Mouse (Mus musculus) liver, adult 2 months (tissue): ENCODE measurements around the gene Pald1. TPM values are rescaled to one million over a fixed set of nuclear protein-coding genes. Genes with fewer than 3 reads are reported as not detected.

Experiments used
- DNase-seq: peaks from one replicate; pipeline ENCODE4 v3.0.0-alpha.2; 2011; ENCODE audit warnings: low read depth, low spot score; ENCODE audit errors: extremely low read depth
- H3K27ac ChIP-seq: fragments of 200-500 bp; replicated peaks from 2 replicates; pipeline ENCODE4 v1.5.1; 2012; ENCODE audit warnings: low read depth, mild to moderate bottlenecking, control low read depth, inconsistent platforms, low read length; ENCODE audit not compliant: insufficient read depth
- H3K27me3 ChIP-seq: fragments of 200-500 bp; 2 replicates; pipeline ENCODE4 v1.6.1; 2012; ENCODE audit warnings: mild to moderate bottlenecking, moderate library complexity, low read length, inconsistent platforms; ENCODE audit not compliant: control insufficient read depth, insufficient read depth
- H3K36me3 ChIP-seq: fragments of 200-500 bp; 2 replicates; pipeline ENCODE4 v1.6.1; 2012; ENCODE audit warnings: low read length, inconsistent platforms; ENCODE audit not compliant: control insufficient read depth, insufficient read depth
- H3K4me1 ChIP-seq: fragments of 200-500 bp; 2 replicates; pipeline ENCODE4 v1.6.1; 2011; ENCODE audit warnings: low read length; ENCODE audit not compliant: control insufficient read depth, insufficient read depth
- H3K4me3 ChIP-seq: fragments of 200-500 bp; 2 replicates; pipeline ENCODE4 v1.5.1; 2011; ENCODE audit warnings: low read depth, mild to moderate bottlenecking, control low read depth, low read length, moderate library complexity; ENCODE audit not compliant: insufficient read depth
- H3K79me2 ChIP-seq: fragments of 200-500 bp; 2 replicates; pipeline ENCODE4 v1.6.1; 2012; ENCODE audit warnings: inconsistent platforms, mild to moderate bottlenecking, low read length, moderate library complexity; ENCODE audit not compliant: control insufficient read depth, insufficient read depth
- H3K9ac ChIP-seq: fragments of 200-500 bp; 2 replicates; pipeline ENCODE4 v1.6.1; 2012; ENCODE audit warnings: low read depth, mild to moderate bottlenecking, control low read depth, inconsistent platforms, low read length
- CTCF ChIP-seq: fragments of 200-500 bp; IDR thresholded peaks from 2 replicates; pipeline ENCODE4 v1.5.1; 2011; ENCODE audit warnings: low read depth, low read length, control low read depth
- POLR2A ChIP-seq: fragments of 200-500 bp; IDR thresholded peaks from 2 replicates; pipeline ENCODE4 v1.6.1; 2011; ENCODE audit warnings: low read length, control low read depth; ENCODE audit not compliant: insufficient read depth; ENCODE audit errors: extremely low read depth
- WGBS: fragments of 180-500 bp; shearing (Covaris S2); methylation state at CpG from one replicate; pipeline ENCODE4 v1.1.7; 2018; 5-methylcytosine and 5-hydroxymethylcytosine counted together
- polyA plus RNA-seq: library from polyadenylated mRNA; depleted of rRNA; stranded (reverse); fragments of >200 nt; gene quantifications from 2 replicates; pipeline ENCODE4 v1.2.3, GENCODE M21; 2012
- total RNA-seq: library from RNA; depleted of rRNA; stranded (reverse); fragments of >200 nt; gene quantifications from 2 replicates; pipeline ENCODE4 v1.2.3, GENCODE M21; 2014

Gene Pald1
- total and polyA plus RNA-seq, 2 experiments, result 7.5 to 8.1 TPM

DNA sequence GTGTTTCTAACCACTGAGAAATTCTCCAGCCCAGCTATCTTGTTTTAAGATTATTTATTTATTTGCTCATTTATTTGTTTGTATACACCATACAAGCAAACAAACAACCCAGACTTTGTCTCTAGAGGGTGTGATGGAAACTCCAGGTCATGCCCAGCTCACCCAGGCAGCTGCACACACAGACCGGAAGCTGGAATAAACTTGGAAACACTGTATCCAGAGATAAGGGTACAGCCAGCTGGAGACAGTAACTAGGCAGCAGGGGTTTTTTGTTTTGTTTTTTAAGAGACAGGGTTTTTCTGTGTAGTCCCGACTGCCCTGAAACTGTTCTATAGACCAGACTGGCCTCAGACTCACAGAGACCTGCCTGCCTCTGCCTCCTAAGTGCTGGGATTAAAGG is 6.8 kb upstream of the Pald1 start:
- TF ChIP-seq POLR2A, result no peak
- no peak for TF ChIP-seq CTCF
- Histone ChIP-seq H3K4me3 (no peak overlapping the region), H3K9ac (no peak overlapping the region), H3K27me3 (no peaks in the 10 kb centered on the region), H3K27ac (no peak overlapping the region), H3K36me3 (no peaks in the 10 kb centered on the region), H3K4me1 (no peaks in the 10 kb centered on the region), H3K79me2 (no peaks in the 10 kb centered on the region)
- 67% methylated on average over 2 of the region's 2 CpGs for WGBS
- DNase-seq, result no peak

DNA sequence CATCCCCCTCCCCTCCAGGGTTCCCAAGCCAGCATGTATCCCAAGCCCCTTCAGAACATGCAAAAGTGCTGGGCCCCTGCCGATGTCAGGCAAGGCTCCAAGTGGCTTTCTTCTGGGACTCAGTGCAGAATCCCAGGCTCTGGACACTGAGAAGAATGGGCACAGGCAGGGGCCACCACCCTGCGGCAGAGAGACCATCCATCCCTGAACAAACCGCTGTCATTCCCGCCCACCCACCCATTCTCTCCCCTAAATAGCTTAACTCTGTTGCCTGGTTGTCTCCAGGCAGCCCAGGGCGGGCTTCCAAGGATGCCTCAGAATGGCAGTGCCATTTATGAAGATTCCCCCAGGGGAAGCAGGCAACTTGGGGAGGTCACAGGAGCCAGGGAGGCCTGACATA is 5.7 kb upstream of the Pald1 start:
- H3K4me3 ChIP-seq, result no peak overlapping the region
- no peaks in the 10 kb centered on the region for H3K79me2 ChIP-seq
- TF ChIP-seq CTCF (no peak), POLR2A (no peak)
- H3K9ac ChIP-seq, result no peak overlapping the region
- H3K4me1 ChIP-seq, result no peaks in the 10 kb centered on the region
- WGBS, result 88% methylated on average over 5 of the region's 5 CpGs
- no peak overlapping the region for H3K27ac ChIP-seq
- DNase-seq, result no peak
- H3K27me3 ChIP-seq, result no peaks in the 10 kb centered on the region
- H3K36me3 ChIP-seq, result no peaks in the 10 kb centered on the region

- Histone ChIP-seq H3K9ac (no peak overlapping the region), H3K36me3 (no peaks in the 10 kb centered on the region), H3K79me2 (no peaks in the 10 kb centered on the region; the same call in 1 of the 2 replicates), H3K27ac (no peak overlapping the region), H3K27me3 (no peaks in the 10 kb centered on the region), H3K4me3 (no peak overlapping the region), H3K4me1 (peaks cover 2% of the 10 kb centered on the region; the same call in 1 of the 2 replicates)
- 77% methylated on average over 6 of the region's 6 CpGs for whole genome bisulfite sequencing
- no peak for DNase-seq
- TF ChIP-seq CTCF (no peak), POLR2A (no peak)
Observed at GRCm38 (mm10) chr10:61386284-61386683, 3.0 kb upstream of the Pald1 start.

DNA sequence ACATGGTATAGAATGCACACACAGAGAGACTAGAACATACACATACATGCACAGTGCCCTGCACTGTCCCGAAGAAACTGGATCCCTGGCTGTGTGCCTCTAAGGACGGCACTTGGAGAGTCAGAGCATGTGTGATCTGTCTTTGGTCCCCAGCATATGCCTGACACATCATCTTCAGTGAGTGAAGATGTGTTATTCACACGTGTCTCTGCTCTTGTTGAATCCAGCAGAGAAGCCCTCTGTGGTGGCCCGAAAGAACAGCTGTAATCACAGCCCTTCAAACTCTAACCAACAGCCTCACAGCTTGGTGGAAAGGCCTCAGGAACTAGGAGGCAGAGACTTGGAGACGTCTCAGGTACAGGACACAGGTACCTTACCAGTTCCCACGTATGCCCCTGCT is 1.8 kb upstream of the Pald1 start:
- Histone ChIP-seq H3K4me3 (no peak overlapping the region), H3K27me3 (no peaks in the 10 kb centered on the region), H3K4me1 (peaks cover 2% of the 10 kb centered on the region; the same call in 1 of the 2 replicates), H3K79me2 (no peaks in the 10 kb centered on the region; the same call in 1 of the 2 replicates), H3K27ac (no peak overlapping the region), H3K9ac (no peak overlapping the region), H3K36me3 (no peaks in the 10 kb centered on the region)
- TF ChIP-seq CTCF, result no peak
- TF ChIP-seq POLR2A, result no peak
- 96% methylated on average over 6 of the region's 6 CpGs for WGBS
- no peak for DNase-seq

GRCm38 (mm10) chr10:61383715-61384047 is 351 bp upstream of the Pald1 start:
- H3K4me1 ChIP-seq, result peaks cover 5% of the 10 kb centered on the region; the same call in 1 of the 2 replicates
- no peak overlapping the region for H3K27ac ChIP-seq
- DNase-seq, result no peak
- 34% methylated on average over 11 of the region's 11 CpGs for WGBS
- H3K4me3 ChIP-seq, result peak overlapping the region; percentile 67
- TF ChIP-seq POLR2A, result no peak
- no peak for TF ChIP-seq CTCF
- H3K9ac ChIP-seq, result peak overlapping the region; percentile 33
- H3K36me3 ChIP-seq, result no peaks in the 10 kb centered on the region
- peaks cover 5% of the 10 kb centered on the region; the same call in 1 of the 2 replicates for H3K79me2 ChIP-seq
- H3K27me3 ChIP-seq, result no peaks in the 10 kb centered on the region

DNA sequence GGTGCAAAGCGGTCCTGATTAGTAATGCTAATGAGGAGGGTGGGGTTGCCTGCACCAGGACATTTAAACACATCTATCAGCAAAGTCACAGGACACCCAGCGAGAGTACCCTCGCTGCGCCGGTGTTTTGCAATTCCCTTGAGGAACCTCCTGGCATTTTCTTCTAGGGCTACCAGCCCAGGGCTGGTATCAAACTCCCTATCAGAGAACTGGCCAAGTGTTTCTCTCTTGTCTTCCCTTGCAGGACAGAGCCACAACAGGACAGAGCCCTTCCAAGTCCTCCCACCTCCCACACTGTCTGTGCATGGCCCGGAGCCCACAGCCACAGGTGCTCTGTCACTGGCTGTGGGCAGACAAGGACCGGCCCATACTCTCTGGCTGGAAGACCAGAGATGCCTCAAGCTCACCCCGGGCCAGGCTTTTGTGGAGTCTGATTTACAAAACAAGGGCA is 1.0 kb downstream of the Pald1 start:
- H3K79me2 ChIP-seq, result peaks cover 14% of the 10 kb centered on the region; the same call in 1 of the 2 replicates
- H3K27ac ChIP-seq, result peak overlapping the region; percentile 38
- TF ChIP-seq CTCF, result no peak
- H3K9ac ChIP-seq, result peak overlapping the region; percentile 80
- peak overlapping the region; percentile 67 for H3K4me3 ChIP-seq
- WGBS, result 4% methylated on average over 8 of the region's 8 CpGs
- H3K36me3 ChIP-seq, result no peaks in the 10 kb centered on the region
- H3K27me3 ChIP-seq, result no peaks in the 10 kb centered on the region
- no peak for DNase-seq
- H3K4me1 ChIP-seq, result peaks cover 8% of the 10 kb centered on the region; the same call in 1 of the 2 replicates
